Mouse (Mus musculus): ENCODE data around the gene Klhl23. TPM values are rescaled to one million over a fixed set of nuclear protein-coding genes. Genes with fewer than 3 reads are reported as not detected.

Gene Klhl23
- total RNA-seq (2014; rRNA removed; ENCODE audit: low replicate concordance) (69.9 and 129 TPM in 2 replicates), polyA plus RNA-seq (2015; fragmentation: Nextera tagmentation; extraction: Ambion mirVana) (33.9 and 43.0 TPM in 2 replicates)

- peak within 1 kb of the TSS; percentile 96 for H3K9ac ChIP-seq (replicated peaks; ENCODE audit: low read depth, low read length)
Observed at GRCm38 (mm10) chr2:69821711-69822110, at the start of gene Klhl23. TSS of gene Klhl23 (plus strand) at chr2:69821944.

GRCm38 (mm10) chr2:69773331-69773730 lies 48.4 kb upstream of the Klhl23 start:
- Histone ChIP-seq H3K4me3 (ENCODE audit: low read depth, low read length) (no peak overlapping the region), H3K27ac (ENCODE audit: low read depth) (no peak overlapping the region), H3K9me3 (replicated peaks; ENCODE audit: control insufficient read depth, low read length) (no peaks in the 10 kb centered on the region), H3K9ac (replicated peaks; ENCODE audit: low read depth, low read length) (no peak overlapping the region), H3K27me3 (ENCODE audit: control insufficient read depth, insufficient read depth, low read length) (no peaks in the 10 kb centered on the region), H3K36me3 (replicated peaks; ENCODE audit: control insufficient read depth, insufficient read depth, low read length) (peaks cover 12% of the 10 kb centered on the region), H3K4me2 (ENCODE audit: low read depth, low read length) (no peak overlapping the region), H3K4me1 (ENCODE audit: control insufficient read depth, insufficient read depth) (no peaks in the 10 kb centered on the region)
- WGBS: 99% methylated on average over 3 of the region's 3 CpGs
- DNase-seq (ENCODE audit: low spot score) (no peak), ATAC-seq (ENCODE audit: insufficient read depth, low read depth) (no peak)
- TF ChIP-seq CTCF (IDR thresholded peaks at IDR 0.05; ENCODE audit: low read depth): no peak
- no peak for TF ChIP-seq EP300 (IDR thresholded peaks at IDR 0.05; ENCODE audit: low read depth)

More at GRCm38 (mm10) chr2:69821711-69822110, at the start of gene Klhl23:
- no peak for TF ChIP-seq CTCF (IDR thresholded peaks at IDR 0.05; ENCODE audit: low read depth)
- TF ChIP-seq EP300 (IDR thresholded peaks at IDR 0.05; ENCODE audit: low read depth): no peak
- 0 out of 2 replicates have a peak, but pooled peaks cover 10% of the 10 kb centered on the region for H3K4me1 ChIP-seq (ENCODE audit: control insufficient read depth, insufficient read depth)
- peak within 1 kb of the TSS; percentile 92 for H3K4me2 ChIP-seq (ENCODE audit: low read depth, low read length)
- no peaks in the 10 kb centered on the region for H3K9me3 ChIP-seq (replicated peaks; ENCODE audit: control insufficient read depth, low read length)
- no peaks in the 10 kb centered on the region for H3K27me3 ChIP-seq (ENCODE audit: control insufficient read depth, insufficient read depth, low read length)
- H3K27ac ChIP-seq (ENCODE audit: low read depth): peak within 1 kb of the TSS; percentile 97
- peak within 1 kb of the TSS; percentile 96 for H3K4me3 ChIP-seq (ENCODE audit: low read depth, low read length)
- WGBS: 1% methylated on average over 8 of the region's 8 CpGs
- ATAC-seq (ENCODE audit: insufficient read depth, low read depth): peak; percentile 42; the same call in 1 of the 2 replicates
- DNase-seq (ENCODE audit: low spot score): peak; percentile 77
- peaks cover 6% of the 10 kb centered on the region for H3K36me3 ChIP-seq (replicated peaks; ENCODE audit: control insufficient read depth, insufficient read depth, low read length)

GRCm38 (mm10) chr2:69777985-69778835 lies 43.5 kb upstream of the Klhl23 start:
- Histone ChIP-seq H3K4me1 (ENCODE audit: control insufficient read depth, insufficient read depth) (no peaks in the 10 kb centered on the region), H3K4me2 (ENCODE audit: low read depth, low read length) (no peak overlapping the region), H3K27me3 (ENCODE audit: control insufficient read depth, insufficient read depth, low read length) (no peaks in the 10 kb centered on the region), H3K9ac (replicated peaks; ENCODE audit: low read depth, low read length) (no peak overlapping the region), H3K36me3 (replicated peaks; ENCODE audit: control insufficient read depth, insufficient read depth, low read length) (peaks cover 15% of the 10 kb centered on the region), H3K9me3 (replicated peaks; ENCODE audit: control insufficient read depth, low read length) (no peaks in the 10 kb centered on the region), H3K4me3 (ENCODE audit: low read depth, low read length) (no peak overlapping the region), H3K27ac (ENCODE audit: low read depth) (peak overlapping the region; percentile 54; the same call in 1 of the 2 replicates)
- WGBS: 59% methylated on average over 7 of the region's 7 CpGs
- ATAC-seq (ENCODE audit: insufficient read depth, low read depth): no peak
- no peak for DNase-seq (ENCODE audit: low spot score)
- TF ChIP-seq CTCF (IDR thresholded peaks at IDR 0.05; ENCODE audit: low read depth) (no peak), EP300 (IDR thresholded peaks at IDR 0.05; ENCODE audit: low read depth) (no peak)

- no peak for TF ChIP-seq EP300 (IDR thresholded peaks at IDR 0.05; ENCODE audit: low read depth)
- TF ChIP-seq CTCF (IDR thresholded peaks at IDR 0.05; ENCODE audit: low read depth): peak; percentile 31
- 40% methylated on average over 5 of the region's 5 CpGs for WGBS
- no peaks in the 10 kb centered on the region for H3K9me3 ChIP-seq (replicated peaks; ENCODE audit: control insufficient read depth, low read length)
- DNase-seq (ENCODE audit: low spot score): no peak
- H3K9ac ChIP-seq (replicated peaks; ENCODE audit: low read depth, low read length): no peak overlapping the region
- H3K27me3 ChIP-seq (ENCODE audit: control insufficient read depth, insufficient read depth, low read length): no peaks in the 10 kb centered on the region
- no peak for ATAC-seq (ENCODE audit: insufficient read depth, low read depth)
- H3K4me3 ChIP-seq (ENCODE audit: low read depth, low read length): no peak overlapping the region
- peaks cover 15% of the 10 kb centered on the region for H3K36me3 ChIP-seq (replicated peaks; ENCODE audit: control insufficient read depth, insufficient read depth, low read length)
- no peak overlapping the region for H3K4me2 ChIP-seq (ENCODE audit: low read depth, low read length)
- H3K27ac ChIP-seq (ENCODE audit: low read depth): no peak overlapping the region
- no peaks in the 10 kb centered on the region for H3K4me1 ChIP-seq (ENCODE audit: control insufficient read depth, insufficient read depth)
Observed at GRCm38 (mm10) chr2:69778836-69779177, 42.9 kb upstream of the Klhl23 start.

- DNase-seq (ENCODE audit: low spot score) (no peak), ATAC-seq (ENCODE audit: insufficient read depth, low read depth) (peak; percentile 2; the same call in 1 of the 2 replicates)
- Histone ChIP-seq H3K27ac (ENCODE audit: low read depth) (peak overlapping the region; percentile 91), H3K4me1 (ENCODE audit: control insufficient read depth, insufficient read depth) (0 out of 2 replicates have a peak, but pooled peaks cover 3% of the 10 kb centered on the region), H3K9me3 (replicated peaks; ENCODE audit: control insufficient read depth, low read length) (no peaks in the 10 kb centered on the region), H3K4me2 (ENCODE audit: low read depth, low read length) (peak overlapping the region; percentile 86), H3K36me3 (replicated peaks; ENCODE audit: control insufficient read depth, insufficient read depth, low read length) (peaks cover 19% of the 10 kb centered on the region), H3K4me3 (ENCODE audit: low read depth, low read length) (peak overlapping the region; percentile 78), H3K27me3 (ENCODE audit: control insufficient read depth, insufficient read depth, low read length) (no peaks in the 10 kb centered on the region), H3K9ac (replicated peaks; ENCODE audit: low read depth, low read length) (peak overlapping the region; percentile 67)
- WGBS: 23% methylated on average over 9 of the region's 9 CpGs
- TF ChIP-seq EP300 (IDR thresholded peaks at IDR 0.05; ENCODE audit: low read depth) (no peak), CTCF (IDR thresholded peaks at IDR 0.05; ENCODE audit: low read depth) (no peak)
Observed at GRCm38 (mm10) chr2:69788974-69789373, 32.8 kb upstream of the Klhl23 start.
